Mouse (Mus musculus): ENCODE results near the gene Nos1ap. TPM values are rescaled to one million over a fixed set of nuclear protein-coding genes. Genes with fewer than 3 reads are reported as not detected.

Nos1ap gene
- polyA plus RNA-seq, 1 experiment: 79.8 TPM

DNA sequence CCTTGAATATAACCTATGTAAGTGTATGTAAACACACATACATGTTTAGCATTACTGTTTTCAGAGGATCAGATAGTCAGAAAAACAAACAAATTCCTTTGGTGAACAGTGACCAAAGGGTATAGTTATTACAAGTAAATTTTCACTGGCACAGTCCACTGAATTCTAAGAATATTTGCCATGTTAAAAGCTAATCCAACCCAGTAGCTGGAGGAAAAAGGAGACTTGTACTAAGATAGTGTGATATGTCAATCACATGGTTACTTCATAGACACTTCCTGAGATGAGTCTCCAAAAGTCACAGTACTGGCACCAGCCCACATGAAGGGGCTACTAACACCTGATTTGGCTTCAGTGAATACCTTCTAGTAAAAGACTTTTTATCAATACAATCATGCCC lies 156.0 kb downstream of the Nos1ap start:
- Histone ChIP-seq H3K4me1 (ENCODE audit: control insufficient read depth, insufficient read depth, insufficient read length, low read length) (peaks cover 7% of the 10 kb centered on the region; the same call in 1 of the 2 replicates), H3K4me3 (ENCODE audit: low read depth, low read length) (no peak overlapping the region), H3K27ac (ENCODE audit: insufficient read depth, low read depth, low read length) (no peak overlapping the region), H3K27me3 (ENCODE audit: control insufficient read depth, insufficient read depth, low read length) (no peaks in the 10 kb centered on the region), H3K36me3 (ENCODE audit: control insufficient read depth, insufficient read depth, low read length) (no peaks in the 10 kb centered on the region)
- TF ChIP-seq CTCF (IDR thresholded peaks at IDR 0.05; ENCODE audit: extremely low read depth, insufficient read length, insufficient replicate concordance, low read depth, low read length) (no peak), POLR2A (IDR thresholded peaks at IDR 0.05; ENCODE audit: low read depth, low read length) (no peak)

DNA sequence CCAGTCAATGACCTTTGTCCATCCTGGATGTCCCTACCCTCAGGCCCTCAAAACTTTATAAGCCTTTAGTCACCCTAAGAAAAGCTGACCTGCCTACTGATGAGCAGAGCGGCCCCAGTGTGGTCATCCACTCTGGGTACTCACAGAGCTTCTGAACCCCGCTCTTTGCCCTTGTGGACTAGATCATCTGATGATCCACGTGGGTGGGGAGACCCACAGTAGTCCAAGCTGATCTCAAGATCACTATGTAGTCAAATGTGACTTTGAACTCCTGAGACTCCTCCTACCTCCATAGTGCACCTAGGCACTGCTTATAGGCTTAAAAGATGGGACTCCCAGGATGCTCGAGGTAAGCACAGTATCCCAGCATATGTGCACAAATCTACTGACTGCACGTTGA lies 157.4 kb downstream of the Nos1ap start:
- no peaks in the 10 kb centered on the region for H3K36me3 ChIP-seq (ENCODE audit: control insufficient read depth, insufficient read depth, low read length)
- H3K27ac ChIP-seq (ENCODE audit: insufficient read depth, low read depth, low read length): peak overlapping the region; percentile 21; the same call in 1 of the 2 replicates
- WGBS: 58% methylated on average over 5 of the region's 5 CpGs
- peaks cover 7% of the 10 kb centered on the region; the same call in 1 of the 2 replicates for H3K4me1 ChIP-seq (ENCODE audit: control insufficient read depth, insufficient read depth, insufficient read length, low read length)
- TF ChIP-seq CTCF (IDR thresholded peaks at IDR 0.05; ENCODE audit: extremely low read depth, insufficient read length, insufficient replicate concordance, low read depth, low read length): no peak
- TF ChIP-seq POLR2A (IDR thresholded peaks at IDR 0.05; ENCODE audit: low read depth, low read length): no peak
- no peak overlapping the region for H3K4me3 ChIP-seq (ENCODE audit: low read depth, low read length)
- no peaks in the 10 kb centered on the region for H3K27me3 ChIP-seq (ENCODE audit: control insufficient read depth, insufficient read depth, low read length)

DNA sequence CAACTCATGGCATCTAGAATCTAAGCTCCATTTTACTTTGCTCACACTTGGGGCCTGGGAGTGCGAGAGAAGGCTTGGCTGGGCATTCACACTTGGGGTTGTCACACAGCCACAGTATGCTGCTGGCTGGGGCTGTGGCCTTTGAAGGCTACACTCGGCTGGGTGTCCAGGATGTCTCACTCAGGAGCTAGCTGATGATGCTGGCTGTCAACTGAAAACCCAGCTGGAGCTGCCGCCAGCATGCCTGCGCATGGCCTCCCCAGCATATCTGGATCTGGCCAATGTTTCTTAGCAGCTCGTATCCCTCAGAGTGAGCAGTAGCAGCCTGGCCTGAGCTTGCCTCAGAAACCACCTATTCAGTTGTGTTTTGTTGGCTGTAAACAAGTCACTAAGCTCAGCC lies 158.3 kb downstream of the Nos1ap start:
- Histone ChIP-seq H3K4me1 (ENCODE audit: control insufficient read depth, insufficient read depth, insufficient read length, low read length) (peaks cover 7% of the 10 kb centered on the region; the same call in 1 of the 2 replicates), H3K4me3 (ENCODE audit: low read depth, low read length) (no peak overlapping the region), H3K27me3 (ENCODE audit: control insufficient read depth, insufficient read depth, low read length) (no peaks in the 10 kb centered on the region), H3K27ac (ENCODE audit: insufficient read depth, low read depth, low read length) (no peak overlapping the region), H3K36me3 (ENCODE audit: control insufficient read depth, insufficient read depth, low read length) (no peaks in the 10 kb centered on the region)
- 86% methylated on average over 5 of the region's 5 CpGs for WGBS
- TF ChIP-seq CTCF (IDR thresholded peaks at IDR 0.05; ENCODE audit: extremely low read depth, insufficient read length, insufficient replicate concordance, low read depth, low read length): no peak
- TF ChIP-seq POLR2A (IDR thresholded peaks at IDR 0.05; ENCODE audit: low read depth, low read length): no peak

DNA sequence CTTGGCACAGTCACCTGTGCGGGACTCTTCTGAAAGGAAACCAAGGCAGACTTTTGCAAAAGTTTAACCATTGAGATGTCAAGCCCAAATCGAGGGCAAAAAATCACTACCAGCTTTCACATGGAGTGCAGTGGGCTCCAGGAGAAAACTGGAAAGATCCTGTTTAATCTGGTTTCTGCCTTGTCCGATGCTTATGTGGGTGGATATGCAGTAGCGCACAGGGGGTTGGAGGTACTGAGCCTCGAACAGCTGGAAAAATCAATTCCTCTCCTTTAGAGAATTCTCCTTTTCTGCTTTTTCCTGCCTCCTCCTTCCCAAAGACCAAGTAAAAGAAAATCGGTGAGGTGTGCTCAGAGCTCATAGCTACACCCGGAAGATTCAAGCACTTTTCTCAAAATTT lies 159.0 kb downstream of the Nos1ap start:
- H3K27me3 ChIP-seq (ENCODE audit: control insufficient read depth, insufficient read depth, low read length): no peaks in the 10 kb centered on the region
- no peak overlapping the region for H3K27ac ChIP-seq (ENCODE audit: insufficient read depth, low read depth, low read length)
- TF ChIP-seq CTCF (IDR thresholded peaks at IDR 0.05; ENCODE audit: extremely low read depth, insufficient read length, insufficient replicate concordance, low read depth, low read length): no peak
- no peak for TF ChIP-seq POLR2A (IDR thresholded peaks at IDR 0.05; ENCODE audit: low read depth, low read length)
- 94% methylated on average over 7 of the region's 7 CpGs for whole genome bisulfite sequencing
- H3K36me3 ChIP-seq (ENCODE audit: control insufficient read depth, insufficient read depth, low read length): no peaks in the 10 kb centered on the region
- peaks cover 7% of the 10 kb centered on the region; the same call in 1 of the 2 replicates for H3K4me1 ChIP-seq (ENCODE audit: control insufficient read depth, insufficient read depth, insufficient read length, low read length)
- no peak overlapping the region for H3K4me3 ChIP-seq (ENCODE audit: low read depth, low read length)

DNA sequence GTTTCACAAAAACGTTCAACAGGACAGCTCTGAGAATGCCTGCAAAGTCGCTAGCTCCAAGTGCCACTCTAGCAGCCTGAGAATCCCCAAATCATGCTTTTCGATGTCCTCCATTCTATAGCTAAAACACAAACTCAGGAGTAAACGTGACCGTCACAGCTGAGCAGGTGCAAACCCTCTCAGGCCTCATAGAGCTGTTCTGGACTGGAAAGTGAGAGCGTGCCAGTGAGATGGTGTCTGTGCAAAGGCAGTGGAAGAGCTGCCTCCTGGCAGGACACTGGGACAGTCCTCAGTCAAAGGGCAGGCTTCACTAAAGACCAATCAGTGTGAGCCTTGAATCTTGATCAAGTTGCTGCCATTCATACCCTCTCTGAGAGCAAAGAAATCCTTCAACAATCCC lies 160.0 kb downstream of the Nos1ap start:
- TF ChIP-seq POLR2A (IDR thresholded peaks at IDR 0.05; ENCODE audit: low read depth, low read length): no peak
- TF ChIP-seq CTCF (IDR thresholded peaks at IDR 0.05; ENCODE audit: extremely low read depth, insufficient read length, insufficient replicate concordance, low read depth, low read length): no peak
- Histone ChIP-seq H3K4me3 (ENCODE audit: low read depth, low read length) (no peak overlapping the region), H3K27ac (ENCODE audit: insufficient read depth, low read depth, low read length) (no peak overlapping the region), H3K4me1 (ENCODE audit: control insufficient read depth, insufficient read depth, insufficient read length, low read length) (peaks cover 7% of the 10 kb centered on the region; the same call in 1 of the 2 replicates), H3K36me3 (ENCODE audit: control insufficient read depth, insufficient read depth, low read length) (no peaks in the 10 kb centered on the region), H3K27me3 (ENCODE audit: control insufficient read depth, insufficient read depth, low read length) (no peaks in the 10 kb centered on the region)
- 80% methylated on average over 6 of the region's 6 CpGs for WGBS

DNA sequence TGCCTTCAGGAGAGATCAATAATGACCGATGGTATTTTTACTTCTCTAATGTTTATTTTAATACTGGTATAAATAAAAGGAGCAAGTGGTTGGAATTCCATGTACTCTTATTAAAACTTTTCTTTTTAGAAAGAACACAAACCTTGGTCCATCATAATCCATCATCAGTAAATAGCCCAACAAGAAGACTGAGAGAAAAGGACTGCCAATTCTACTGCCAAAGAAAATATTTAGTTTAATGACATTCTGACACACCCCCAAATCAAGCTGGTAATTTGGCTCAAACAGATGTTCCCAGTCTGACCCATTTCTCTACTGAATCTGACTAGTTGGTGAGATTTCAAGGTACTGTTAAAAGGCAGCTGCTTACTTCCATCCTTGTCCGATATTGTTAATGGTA lies 161.5 kb downstream of the Nos1ap start:
- TF ChIP-seq CTCF (IDR thresholded peaks at IDR 0.05; ENCODE audit: extremely low read depth, insufficient read length, insufficient replicate concordance, low read depth, low read length) (no peak), POLR2A (IDR thresholded peaks at IDR 0.05; ENCODE audit: low read depth, low read length) (no peak)
- WGBS: 79% methylated on average over 2 of the region's 2 CpGs
- Histone ChIP-seq H3K27ac (ENCODE audit: insufficient read depth, low read depth, low read length) (no peak overlapping the region), H3K4me3 (ENCODE audit: low read depth, low read length) (no peak overlapping the region), H3K36me3 (ENCODE audit: control insufficient read depth, insufficient read depth, low read length) (no peaks in the 10 kb centered on the region), H3K4me1 (ENCODE audit: control insufficient read depth, insufficient read depth, insufficient read length, low read length) (peaks cover 7% of the 10 kb centered on the region; the same call in 1 of the 2 replicates), H3K27me3 (ENCODE audit: control insufficient read depth, insufficient read depth, low read length) (no peaks in the 10 kb centered on the region)

DNA sequence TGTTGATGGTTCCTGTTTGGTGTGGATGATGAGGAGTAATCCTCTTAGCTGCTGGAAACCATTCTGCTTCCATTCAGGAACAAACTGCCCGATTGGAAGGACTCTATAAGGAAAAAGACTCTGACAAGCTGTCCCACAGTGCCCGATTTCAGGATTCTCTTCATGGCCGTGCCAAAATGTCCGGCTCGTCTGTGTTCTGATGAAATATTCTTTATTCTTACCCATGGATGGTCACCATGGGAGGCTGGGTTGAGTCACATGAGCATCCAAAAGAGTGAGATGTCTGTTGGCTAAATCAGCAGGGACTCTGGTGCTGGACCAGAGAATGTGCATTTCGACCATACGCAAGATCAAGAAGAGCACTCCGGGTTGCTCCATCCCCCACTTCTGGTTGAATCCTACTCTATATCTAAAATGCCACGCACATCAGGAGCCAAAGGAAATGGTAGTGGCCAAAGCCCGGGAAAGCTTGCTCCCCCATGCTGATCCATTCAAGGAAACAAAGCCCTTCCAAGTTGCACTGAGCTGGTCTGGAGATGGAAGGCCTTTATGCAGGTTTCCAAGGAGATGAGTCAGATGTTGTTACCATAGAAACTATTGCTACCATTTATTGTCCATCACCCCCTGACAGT lies 165.3 kb downstream of the Nos1ap start:
- TF ChIP-seq POLR2A (IDR thresholded peaks at IDR 0.05; ENCODE audit: low read depth, low read length) (no peak), CTCF (IDR thresholded peaks at IDR 0.05; ENCODE audit: extremely low read depth, insufficient read length, insufficient replicate concordance, low read depth, low read length) (no peak)
- no peaks in the 10 kb centered on the region for H3K27me3 ChIP-seq (ENCODE audit: control insufficient read depth, insufficient read depth, low read length)
- 94% methylated on average over 10 of the region's 10 CpGs for WGBS
- H3K4me3 ChIP-seq (ENCODE audit: low read depth, low read length): no peak overlapping the region
- no peaks in the 10 kb centered on the region for H3K36me3 ChIP-seq (ENCODE audit: control insufficient read depth, insufficient read depth, low read length)
- H3K4me1 ChIP-seq (ENCODE audit: control insufficient read depth, insufficient read depth, insufficient read length, low read length): peaks cover 2% of the 10 kb centered on the region; the same call in 1 of the 2 replicates
- H3K27ac ChIP-seq (ENCODE audit: insufficient read depth, low read depth, low read length): no peak overlapping the region
